8 mouse cellular contexts compared by ENCODE assay signal in genomic region chr1:171122932-171123331, GRCm38 (mm10). TPM values are rescaled to one million over a fixed set of nuclear protein-coding genes. Genes with fewer than 3 reads are reported as not detected.
DNase-seq lines count a peak whose midpoint lies in the region; ATAC-seq and TF ChIP-seq lines count a peak whose summit lies in the region.

No protein-coding gene starts in this region.

- no peak overlapping the region for H3K4me3 ChIP-seq in heart, adult 2 months
- H3K4me3 ChIP-seq in heart, embryonic 11.5 days (ENCODE audit: low read depth, low read length): no peak overlapping the region
- no peak overlapping the region for H3K4me3 ChIP-seq in embryonic facial prominence, embryonic 14.5 days (ENCODE audit: low read depth, low read length)
- H3K4me3 ChIP-seq in kidney, postnatal 0 days (replicated peaks; ENCODE audit: low read depth, low read length): no peak overlapping the region
- no peak overlapping the region for H3K4me3 ChIP-seq in forebrain, embryonic 11.5 days (ENCODE audit: low read depth, low read length)

- intact Hi-C loops in heart, adult 2 months (cut with DNase I): no loop called here

- H3K4me1 ChIP-seq in heart, adult 2 months (ENCODE audit: control insufficient read depth, insufficient read depth, low read length): no peaks in the 10 kb centered on the region
- peaks cover 10% of the 10 kb centered on the region for H3K4me1 ChIP-seq in heart, embryonic 11.5 days (ENCODE audit: control insufficient read depth, insufficient read depth, low read length)
- no peaks in the 10 kb centered on the region for H3K4me1 ChIP-seq in embryonic facial prominence, embryonic 14.5 days (ENCODE audit: control insufficient read depth, insufficient read depth, low read length)
- no peaks in the 10 kb centered on the region for H3K4me1 ChIP-seq in kidney, postnatal 0 days (replicated peaks; ENCODE audit: insufficient read depth, low read length)
- no peaks in the 10 kb centered on the region for H3K4me1 ChIP-seq in forebrain, embryonic 11.5 days (replicated peaks; ENCODE audit: control insufficient read depth, insufficient read depth, low read length)

- no peak for ATAC-seq in heart, embryonic 11.5 days (replicated peaks; ENCODE audit: insufficient number of reproducible peaks, low FRiP score, low TSS enrichment)
- peak; percentile 56 for ATAC-seq in embryonic facial prominence, embryonic 14.5 days (ENCODE audit: low read depth)
- ATAC-seq in kidney, postnatal 0 days (replicated peaks; ENCODE audit: low FRiP score, low read depth): peak; percentile 77
- peak; percentile 72 for ATAC-seq in megakaryocyte progenitor cell, adult 5-6 weeks (replicated peaks; ENCODE audit: poor library complexity)
- no peak for ATAC-seq in forebrain, embryonic 11.5 days (replicated peaks; ENCODE audit: low FRiP score)

- TF ChIP-seq EP300 in heart, adult 2 months (IDR thresholded peaks at IDR 0.05; ENCODE audit: insufficient read depth, low read depth, low read length): 0 out of 2 replicates have a peak, but pooled peaks have one; percentile 8

- no peaks in the 10 kb centered on the region for H3K36me3 ChIP-seq in heart, adult 2 months (ENCODE audit: control insufficient read depth, insufficient read depth, low read length)
- no peaks in the 10 kb centered on the region for H3K36me3 ChIP-seq in heart, embryonic 11.5 days (ENCODE audit: control insufficient read depth, insufficient read depth, low read length)
- H3K36me3 ChIP-seq in embryonic facial prominence, embryonic 14.5 days (ENCODE audit: control insufficient read depth, insufficient read depth, low read length): peaks cover 3% of the 10 kb centered on the region; the same call in 1 of the 2 replicates
- H3K36me3 ChIP-seq in kidney, postnatal 0 days (ENCODE audit: insufficient read depth, low read length): no peaks in the 10 kb centered on the region
- no peaks in the 10 kb centered on the region for H3K36me3 ChIP-seq in forebrain, embryonic 11.5 days (ENCODE audit: control insufficient read depth, insufficient read depth, low read length)

- H3K27me3 ChIP-seq in heart, adult 2 months (ENCODE audit: control insufficient read depth, insufficient read depth, low read length): no peaks in the 10 kb centered on the region
- no peaks in the 10 kb centered on the region for H3K27me3 ChIP-seq in heart, embryonic 11.5 days (ENCODE audit: control insufficient read depth, insufficient read depth, low read length)
- no peaks in the 10 kb centered on the region for H3K27me3 ChIP-seq in embryonic facial prominence, embryonic 14.5 days (replicated peaks; ENCODE audit: control insufficient read depth, insufficient read depth, low read length)
- H3K27me3 ChIP-seq in kidney, postnatal 0 days (ENCODE audit: insufficient read depth, low read length): no peaks in the 10 kb centered on the region
- H3K27me3 ChIP-seq in forebrain, embryonic 11.5 days (ENCODE audit: control insufficient read depth, insufficient read depth, low read length): no peaks in the 10 kb centered on the region

- TF ChIP-seq CTCF in heart, adult 2 months (IDR thresholded peaks at IDR 0.05): no peak
- no peak for TF ChIP-seq CTCF in kidney, postnatal 0 days (IDR thresholded peaks at IDR 0.05; ENCODE audit: low read depth)

- H3K79me2 ChIP-seq in heart, adult 2 months (replicated peaks; ENCODE audit: control insufficient read depth, insufficient read depth, low read length): no peaks in the 10 kb centered on the region

- H3K9me3 ChIP-seq in heart, embryonic 11.5 days (replicated peaks; ENCODE audit: control insufficient read depth, low read length): no peaks in the 10 kb centered on the region
- H3K9me3 ChIP-seq in embryonic facial prominence, embryonic 14.5 days (ENCODE audit: control insufficient read depth, low read length): no peaks in the 10 kb centered on the region
- H3K9me3 ChIP-seq in kidney, postnatal 0 days (replicated peaks; ENCODE audit: low read length): no peaks in the 10 kb centered on the region
- no peaks in the 10 kb centered on the region for H3K9me3 ChIP-seq in forebrain, embryonic 11.5 days (ENCODE audit: control insufficient read depth, low read length)

- no peak overlapping the region for H3K9ac ChIP-seq in heart, adult 2 months (ENCODE audit: low read depth, low read length)
- no peak overlapping the region for H3K9ac ChIP-seq in heart, embryonic 11.5 days (ENCODE audit: low read depth, low read length)
- H3K9ac ChIP-seq in embryonic facial prominence, embryonic 14.5 days (ENCODE audit: low read depth, low read length): no peak overlapping the region
- H3K9ac ChIP-seq in kidney, postnatal 0 days (ENCODE audit: low read depth, low read length): no peak overlapping the region
- no peak overlapping the region for H3K9ac ChIP-seq in forebrain, embryonic 11.5 days (ENCODE audit: low read length)

- H3K27ac ChIP-seq in heart, adult 2 months: no peak overlapping the region
- H3K27ac ChIP-seq in heart, embryonic 11.5 days (ENCODE audit: low read depth, low read length): no peak overlapping the region
- no peak overlapping the region for H3K27ac ChIP-seq in embryonic facial prominence, embryonic 14.5 days (replicated peaks; ENCODE audit: low read depth, low read length)
- no peak overlapping the region for H3K27ac ChIP-seq in kidney, postnatal 0 days
- H3K27ac ChIP-seq in forebrain, embryonic 11.5 days (ENCODE audit: low read depth, low read length): no peak overlapping the region

- no peak overlapping the region for H3K4me2 ChIP-seq in heart, embryonic 11.5 days
- peak overlapping the region; percentile 16; the same call in 1 of the 2 replicates for H3K4me2 ChIP-seq in embryonic facial prominence, embryonic 14.5 days (ENCODE audit: low read depth, low read length)
- no peak overlapping the region for H3K4me2 ChIP-seq in kidney, postnatal 0 days (ENCODE audit: low read length)
- H3K4me2 ChIP-seq in forebrain, embryonic 11.5 days (ENCODE audit: low read depth, low read length, severe bottlenecking): no peak overlapping the region

- peak in 1 of 2 experiments; percentile 54 for DNase-seq in heart, adult 2 months
- peak; percentile 49 for DNase-seq in embryonic facial prominence, embryonic 14.5 days (ENCODE audit: low spot score)
- peak; percentile 62 for DNase-seq in kidney, postnatal 0 days (ENCODE audit: low spot score)
- DNase-seq in right cerebral cortex, postnatal 10 days (ENCODE audit: low spot score in 2 of 2): no peak
- DNase-seq in forebrain, embryonic 11.5 days (ENCODE audit: low spot score): no peak
- DNase-seq in thymus, postnatal 25 days: no peak

- 27% methylated on average over 7 of the region's 7 CpGs for WGBS in heart, adult 2 months
- 33% methylated on average over 7 of the region's 7 CpGs for WGBS in heart, embryonic 11.5 days (ENCODE audit: insufficient replicate concordance)
- 39% methylated on average over 7 of the region's 7 CpGs for WGBS in embryonic facial prominence, embryonic 14.5 days
- WGBS in kidney, postnatal 0 days: 31% methylated on average over 7 of the region's 7 CpGs
- 45% methylated on average over 7 of the region's 7 CpGs for WGBS in forebrain, embryonic 11.5 days

- no peak for TF ChIP-seq POLR2A in heart, adult 2 months (IDR thresholded peaks at IDR 0.05; ENCODE audit: insufficient read depth, low read depth, low read length)

RNA-seq across cellular contexts. Expression of gene Cfap126, which starts 9.2 kb away (rescaled TPM):
- total RNA-seq in heart, adult 2 months (2021): under 1 TPM; 0.89 to 0.98 TPM
- polyA plus RNA-seq in heart, adult 2 months (2012; rRNA removed): 2.1 and 6.3 TPM in 2 replicates
- polyA plus RNA-seq in heart, embryonic 11.5 days (2014; fragmentation: Nextera tagmentation; extraction: Ambion mirVana): 2.7 and 5.6 TPM in 2 replicates
- polyA plus RNA-seq in embryonic facial prominence, embryonic 14.5 days (2014; fragmentation: Nextera tagmentation; extraction: Ambion mirVana): 4.4 and 12.3 TPM in 2 replicates
- 4.6 TPM in 2 replicates for polyA plus RNA-seq in kidney, postnatal 0 days (2015; fragmentation: Nextera tagmentation; extraction: Ambion mirVana)
- 2.0 and 4.2 TPM in 2 replicates for total RNA-seq in megakaryocyte progenitor cell, adult 5-6 weeks (2015)
- 1.0 and 4.8 TPM in 2 replicates for total RNA-seq in megakaryocyte progenitor cell, adult 5-6 weeks (2017)
- polyA plus RNA-seq in forebrain, embryonic 11.5 days (2014; fragmentation: Nextera tagmentation; extraction: Ambion mirVana): 1.5 and 2.9 TPM in 2 replicates

RNA-seq across cellular contexts. Expression of gene Sdhc, which starts 27.5 kb away (rescaled TPM):
- total RNA-seq in heart, adult 2 months (2021): 1,000 to 10,000 TPM; 1,087 to 1,288 TPM
- polyA plus RNA-seq in heart, adult 2 months (2012; rRNA removed): 1,025 and 1,670 TPM in 2 replicates
- polyA plus RNA-seq in heart, embryonic 11.5 days (2014; fragmentation: Nextera tagmentation; extraction: Ambion mirVana): 426 and 502 TPM in 2 replicates
- 276 and 291 TPM in 2 replicates for polyA plus RNA-seq in embryonic facial prominence, embryonic 14.5 days (2014; fragmentation: Nextera tagmentation; extraction: Ambion mirVana)
- 381 and 403 TPM in 2 replicates for polyA plus RNA-seq in kidney, postnatal 0 days (2015; fragmentation: Nextera tagmentation; extraction: Ambion mirVana)
- total RNA-seq in megakaryocyte progenitor cell, adult 5-6 weeks (2015): 154 and 160 TPM in 2 replicates
- total RNA-seq in megakaryocyte progenitor cell, adult 5-6 weeks (2017): 63.2 and 69.4 TPM in 2 replicates
- polyA plus RNA-seq in forebrain, embryonic 11.5 days (2014; fragmentation: Nextera tagmentation; extraction: Ambion mirVana): 272 and 277 TPM in 2 replicates

RNA-seq across cellular contexts. Expression of gene Mpz, which starts 27.6 kb away (rescaled TPM):
- total RNA-seq in heart, adult 2 months (2021): under 1 TPM in 1 of 2 experiments, not detected in 1; 0.39 TPM
- polyA plus RNA-seq in heart, adult 2 months (2012; rRNA removed): 3.2 and 8.0 TPM in 2 replicates
- polyA plus RNA-seq in heart, embryonic 11.5 days (2014; fragmentation: Nextera tagmentation; extraction: Ambion mirVana): 0.30 TPM in 1 of 2 replicates, not detected in the other
- 9.6 and 11.2 TPM in 2 replicates for polyA plus RNA-seq in embryonic facial prominence, embryonic 14.5 days (2014; fragmentation: Nextera tagmentation; extraction: Ambion mirVana)
- 0.77 and 1.2 TPM in 2 replicates for polyA plus RNA-seq in kidney, postnatal 0 days (2015; fragmentation: Nextera tagmentation; extraction: Ambion mirVana)
- total RNA-seq in megakaryocyte progenitor cell, adult 5-6 weeks (2015): not detected in 2 replicates
- not detected in 2 replicates for total RNA-seq in megakaryocyte progenitor cell, adult 5-6 weeks (2017)
- 0.13 TPM in 1 of 2 replicates, not detected in the other for polyA plus RNA-seq in forebrain, embryonic 11.5 days (2014; fragmentation: Nextera tagmentation; extraction: Ambion mirVana)

RNA-seq across cellular contexts. Expression of gene Fcgr3, which starts 58.2 kb away (rescaled TPM):
- total RNA-seq in heart, adult 2 months (2021): 10 to 100 TPM; 12.1 to 12.7 TPM
- polyA plus RNA-seq in heart, adult 2 months (2012; rRNA removed): 11.5 and 12.6 TPM in 2 replicates
- polyA plus RNA-seq in heart, embryonic 11.5 days (2014; fragmentation: Nextera tagmentation; extraction: Ambion mirVana): 3.8 and 4.4 TPM in 2 replicates
- 20.5 and 25.0 TPM in 2 replicates for polyA plus RNA-seq in embryonic facial prominence, embryonic 14.5 days (2014; fragmentation: Nextera tagmentation; extraction: Ambion mirVana)
- polyA plus RNA-seq in kidney, postnatal 0 days (2015; fragmentation: Nextera tagmentation; extraction: Ambion mirVana): 12.1 and 13.2 TPM in 2 replicates
- total RNA-seq in megakaryocyte progenitor cell, adult 5-6 weeks (2015): 384 and 416 TPM in 2 replicates
- total RNA-seq in megakaryocyte progenitor cell, adult 5-6 weeks (2017): 406 and 474 TPM in 2 replicates
- polyA plus RNA-seq in forebrain, embryonic 11.5 days (2014; fragmentation: Nextera tagmentation; extraction: Ambion mirVana): 4.3 TPM in 2 replicates

Comparison
In these comparisons a context has a peak if more than half of its experiments do, and no peak if none do; other contexts are left out.
1. DNase-seq: peak in embryonic facial prominence, embryonic 14.5 days (single experiment) and kidney, postnatal 0 days (single experiment); none in right cerebral cortex, postnatal 10 days (0 of 2), forebrain, embryonic 11.5 days (single experiment) and thymus, postnatal 25 days (single experiment).
2. ATAC-seq: peak in embryonic facial prominence, embryonic 14.5 days (single experiment), kidney, postnatal 0 days (single experiment) and megakaryocyte progenitor cell, adult 5-6 weeks (single experiment); none in heart, embryonic 11.5 days (single experiment) and forebrain, embryonic 11.5 days (single experiment).